Mouse (Mus musculus) monocyte, adult 5-6 weeks (primary cell): ENCODE data around the gene Slc25a17. TPM values are rescaled to one million over a fixed set of nuclear protein-coding genes. Genes with fewer than 3 reads are reported as not detected.

Experiments used
- ATAC-seq: fragments of 153-309, 156-312 bp; replicated peaks from 2 replicates; pipeline ENCODE4 v1.8.0; 2017; ENCODE audit warnings: mild to moderate bottlenecking; ENCODE audit not compliant: low TSS enrichment, insufficient number of reproducible peaks, severe bottlenecking, poor library complexity, low FRiP score
- total RNA-seq: library from RNA; stranded (forward); fragments of 200-1000, 200-491, 200-594 nt; gene quantifications from 3 replicates; pipeline ENCODE4 v1.2.3, GENCODE M21; 2017

Slc25a17 gene
- total RNA-seq, 1 experiment from 2014 or later, result 45.1 TPM

DNA sequence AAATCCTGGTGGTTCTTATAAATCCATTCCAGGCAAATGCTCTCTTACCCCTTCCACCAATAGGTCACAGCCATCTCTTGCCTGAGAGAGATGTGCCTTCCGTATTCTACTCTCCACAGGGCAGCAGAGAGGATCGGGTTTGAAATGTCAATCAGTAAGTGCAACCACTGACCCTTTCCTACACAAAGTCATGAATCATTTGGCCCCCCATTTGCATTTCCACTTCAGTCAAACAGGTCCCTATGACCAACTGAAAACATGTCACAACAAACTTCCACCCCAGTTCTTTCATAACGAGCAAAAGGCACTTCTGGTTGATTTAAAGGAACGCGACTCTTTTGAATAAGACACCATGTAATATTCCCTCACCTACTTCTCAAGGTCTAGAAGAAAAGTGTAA is 1.2 kb downstream of the Slc25a17 start:
- no peak for ATAC-seq

DNA sequence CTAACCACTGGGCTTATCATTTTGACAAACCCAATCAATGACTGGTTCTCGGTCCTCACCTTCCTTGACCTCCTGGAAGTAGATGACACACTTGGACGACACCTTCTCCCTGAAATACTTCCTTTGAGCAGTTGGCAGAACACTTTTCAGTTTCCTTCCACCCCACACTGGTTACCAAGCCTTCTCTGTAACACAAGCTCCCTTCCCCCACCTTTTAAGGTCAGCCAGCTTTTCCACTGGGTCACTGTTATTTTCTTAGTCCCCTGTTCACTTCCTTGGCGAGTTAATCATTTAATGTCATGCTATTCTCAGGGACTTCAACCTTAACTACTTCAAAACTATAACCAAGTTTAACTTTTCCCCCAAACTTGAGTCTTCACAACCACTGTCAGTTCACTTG is 1.7 kb downstream of the Slc25a17 start:
- no peak for ATAC-seq

GRCm38 (mm10) chr15:81356946-81357345 is 3.7 kb downstream of the Slc25a17 start:
- no peak for ATAC-seq

GRCm38 (mm10) chr15:81355146-81355761 is 5.4 kb downstream of the Slc25a17 start:
- peak; percentile 77 for ATAC-seq

DNA sequence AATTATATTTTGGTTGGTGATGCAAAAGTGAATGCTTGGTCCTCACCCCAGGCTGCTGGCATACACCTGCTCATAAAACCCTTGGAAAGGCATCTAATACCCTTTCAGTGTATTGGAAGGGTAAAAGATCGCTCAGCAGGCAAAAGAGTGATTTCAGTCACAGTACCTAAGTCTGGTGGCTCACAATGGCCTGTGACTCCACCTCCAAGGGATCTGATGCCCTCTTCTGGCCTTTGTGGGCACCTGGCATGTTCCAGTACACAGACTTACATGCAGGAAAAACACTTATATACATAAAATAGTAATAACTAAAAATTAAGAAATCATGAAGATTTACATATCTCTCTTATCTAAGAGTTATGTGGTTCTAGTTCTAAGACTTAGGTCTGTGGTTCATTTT is 8.0 kb downstream of the Slc25a17 start:
- ATAC-seq, result no peak

GRCm38 (mm10) chr15:81350401-81350800 is 10.2 kb downstream of the Slc25a17 start:
- ATAC-seq, result no peak

GRCm38 (mm10) chr15:81348366-81348765 is 12.2 kb downstream of the Slc25a17 start:
- ATAC-seq, result no peak

DNA sequence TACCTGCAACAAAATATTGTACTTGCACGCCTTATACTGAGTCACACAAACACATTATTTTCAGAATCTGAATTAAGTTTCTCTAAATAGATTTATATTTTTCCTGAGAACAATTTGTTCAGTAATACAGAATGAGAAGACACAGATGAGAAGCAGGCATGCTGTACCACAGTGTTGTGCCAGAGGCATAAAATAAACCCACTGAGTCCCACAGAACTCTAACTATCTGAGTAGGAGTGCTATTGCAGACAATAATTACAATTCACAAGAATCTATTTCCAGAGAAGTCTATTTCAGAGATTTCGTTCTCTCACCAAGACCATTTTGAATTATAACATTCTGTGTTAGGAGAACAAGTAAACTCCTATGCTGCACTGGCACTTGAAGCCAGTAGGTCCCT is 13.1 kb downstream of the Slc25a17 start:
- no peak for ATAC-seq

- no peak for ATAC-seq
These were observed 19.2 kb downstream of the Slc25a17 start for GRCm38 (mm10) chr15:81341426-81341825.

- no peak for ATAC-seq
These were observed 21.5 kb downstream of the Slc25a17 start for GRCm38 (mm10) chr15:81339158-81339557.

DNA sequence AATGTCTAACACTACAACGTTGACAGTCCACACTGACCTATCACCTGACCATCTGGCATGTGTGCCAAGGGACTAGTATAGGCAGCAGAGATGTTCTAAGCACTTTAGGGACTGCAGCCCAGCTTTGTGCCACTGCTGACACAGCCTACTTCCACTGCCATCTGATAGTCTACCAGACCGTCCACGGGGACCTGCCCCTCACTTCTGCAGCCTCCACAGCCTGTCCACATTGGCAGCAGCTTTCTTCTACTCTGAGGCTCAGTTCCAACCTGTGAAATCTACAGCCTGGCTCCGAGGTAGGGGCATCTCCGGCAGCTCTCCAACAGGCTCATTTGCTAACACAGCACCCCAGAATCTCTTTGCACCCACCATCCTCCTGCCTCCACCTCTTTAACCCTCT is 24.1 kb downstream of the Slc25a17 start:
- ATAC-seq, result no peak

DNA sequence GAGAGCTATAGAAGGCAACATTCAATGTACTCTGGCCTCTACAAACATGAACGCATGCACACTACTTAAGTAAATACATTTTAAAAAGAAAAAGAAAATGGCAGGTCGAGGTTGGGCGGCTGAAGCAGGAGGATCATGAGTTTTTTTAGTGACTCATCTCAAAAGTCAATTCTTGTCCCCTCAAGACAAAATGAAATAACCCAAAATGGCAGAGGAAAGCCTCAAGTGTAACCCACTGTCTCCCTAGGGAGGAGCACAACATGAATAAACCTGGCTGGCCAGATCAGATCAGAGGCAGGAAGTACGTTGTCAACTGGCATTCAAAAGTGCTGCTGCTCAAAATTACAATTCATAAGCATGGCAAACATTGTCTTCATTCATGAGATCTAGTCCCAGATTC is 28.1 kb downstream of the Slc25a17 start:
- ATAC-seq, result no peak

GRCm38 (mm10) chr15:81330816-81331433 is 29.7 kb downstream of the Slc25a17 start:
- no peak for ATAC-seq

GRCm38 (mm10) chr15:81329721-81330369 is 30.8 kb downstream of the Slc25a17 start:
- ATAC-seq, result no peak

DNA sequence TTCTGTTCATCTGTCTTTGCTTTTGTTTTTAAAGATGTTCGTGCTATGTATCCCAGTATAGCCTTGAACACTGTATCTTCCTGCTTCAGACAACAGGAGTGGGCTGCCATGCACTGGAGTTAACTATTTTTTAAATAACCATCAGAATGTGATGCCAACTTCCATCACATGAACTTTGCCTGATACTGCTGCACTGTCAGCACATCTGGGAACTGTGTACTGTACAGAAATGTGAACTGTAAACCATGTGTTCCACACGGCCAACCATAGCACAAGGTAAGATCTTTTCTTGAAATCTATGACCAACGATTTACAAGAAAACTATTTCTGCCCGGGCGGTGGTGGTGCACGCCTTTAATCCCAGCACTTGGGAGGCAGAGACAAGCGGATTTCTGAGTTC is 33.1 kb downstream of the Slc25a17 start:
- no peak for ATAC-seq

- ATAC-seq, result no peak
These were observed 35.6 kb downstream of the Slc25a17 start for GRCm38 (mm10) chr15:81324979-81325378.

DNA sequence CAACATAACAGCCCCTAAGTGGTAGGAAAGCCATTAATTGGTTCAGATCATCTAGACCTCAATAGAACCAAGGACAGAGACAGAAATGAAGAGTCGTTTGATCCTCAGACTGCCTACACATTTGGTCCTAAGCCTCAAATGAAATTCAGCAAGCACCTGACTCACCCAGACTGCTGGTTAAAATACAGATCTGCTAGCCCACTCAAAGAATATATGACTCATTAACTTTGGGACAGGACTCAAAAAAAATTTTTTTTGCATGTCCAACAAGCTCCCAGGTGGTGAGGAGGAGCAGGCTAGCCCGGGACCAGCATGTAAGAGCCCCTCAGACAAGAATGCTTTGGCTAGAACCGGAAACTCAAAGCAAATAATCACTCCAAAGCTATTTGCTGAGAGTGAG is 40.5 kb downstream of the Slc25a17 start:
- ATAC-seq, result no peak

- no peak for ATAC-seq
These were observed 41.1 kb downstream of the Slc25a17 start for GRCm38 (mm10) chr15:81319462-81319861.

- ATAC-seq, result no peak
These were observed 46.7 kb downstream of the Slc25a17 start for GRCm38 (mm10) chr15:81313928-81314327.

DNA sequence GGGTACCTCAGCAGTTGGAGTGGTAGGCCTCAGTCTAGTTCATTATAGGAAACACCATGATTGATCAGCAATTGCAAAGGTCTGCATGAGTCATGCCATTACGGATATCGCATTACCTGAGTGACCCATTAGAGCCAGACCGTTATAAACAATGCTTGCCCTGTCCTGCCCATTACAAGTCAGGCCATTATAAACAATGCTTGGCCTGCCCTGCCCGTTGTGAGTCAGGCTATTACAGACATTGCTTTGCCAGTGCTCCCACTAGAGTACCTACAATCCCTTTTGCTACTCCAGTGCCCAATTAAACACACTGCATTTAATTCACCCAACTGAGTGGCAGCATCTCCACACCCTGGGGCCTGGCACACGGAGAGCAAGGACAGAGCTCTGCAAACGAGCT is 49.6 kb downstream of the Slc25a17 start:
- no peak for ATAC-seq
